Mouse (Mus musculus): ENCODE results near the gene Taf3. TPM values are rescaled to one million over a fixed set of nuclear protein-coding genes. Genes with fewer than 3 reads are reported as not detected.

The Taf3 gene
- polyA plus RNA-seq, 1 experiment: 8.4 TPM

- H3K27ac ChIP-seq (ENCODE audit: insufficient read depth, low read length): no peak overlapping the region
- H3K4me3 ChIP-seq (ENCODE audit: insufficient read depth, low read length): no peak overlapping the region
- no peak for TF ChIP-seq CTCF (IDR thresholded peaks at IDR 0.05; ENCODE audit: extremely low read depth, insufficient read depth, low read length)
- no peak for TF ChIP-seq POLR2A (IDR thresholded peaks at IDR 0.05; ENCODE audit: extremely low read depth, insufficient read depth, low read length)
- H3K4me1 ChIP-seq (ENCODE audit: control insufficient read depth, insufficient read depth, low read length): no peaks in the 10 kb centered on the region
Measured at GRCm38 (mm10) chr2:9939250-9939649, 109.1 kb downstream of the Taf3 start.

- Histone ChIP-seq H3K27ac (ENCODE audit: insufficient read depth, low read length) (no peak overlapping the region), H3K4me1 (ENCODE audit: control insufficient read depth, insufficient read depth, low read length) (no peaks in the 10 kb centered on the region), H3K4me3 (ENCODE audit: insufficient read depth, low read length) (no peak overlapping the region)
- TF ChIP-seq POLR2A (IDR thresholded peaks at IDR 0.05; ENCODE audit: extremely low read depth, insufficient read depth, low read length): no peak
- TF ChIP-seq CTCF (IDR thresholded peaks at IDR 0.05; ENCODE audit: extremely low read depth, insufficient read depth, low read length): no peak
Measured at GRCm38 (mm10) chr2:9935965-9936364, 112.4 kb downstream of the Taf3 start.

GRCm38 (mm10) chr2:9926905-9927283 is 121.5 kb downstream of the Taf3 start:
- H3K4me1 ChIP-seq (ENCODE audit: control insufficient read depth, insufficient read depth, low read length): peaks cover 2% of the 10 kb centered on the region; the same call in 1 of the 2 replicates
- TF ChIP-seq POLR2A (IDR thresholded peaks at IDR 0.05; ENCODE audit: extremely low read depth, insufficient read depth, low read length): no peak
- no peak for TF ChIP-seq CTCF (IDR thresholded peaks at IDR 0.05; ENCODE audit: extremely low read depth, insufficient read depth, low read length)
- H3K27ac ChIP-seq (ENCODE audit: insufficient read depth, low read length): peak overlapping the region; percentile 6; the same call in 1 of the 2 replicates
- no peak overlapping the region for H3K4me3 ChIP-seq (ENCODE audit: insufficient read depth, low read length)

GRCm38 (mm10) chr2:9926194-9926904 is 122.0 kb downstream of the Taf3 start:
- H3K4me1 ChIP-seq (ENCODE audit: control insufficient read depth, insufficient read depth, low read length): peaks cover 2% of the 10 kb centered on the region; the same call in 1 of the 2 replicates
- no peak overlapping the region for H3K4me3 ChIP-seq (ENCODE audit: insufficient read depth, low read length)
- no peak overlapping the region for H3K27ac ChIP-seq (ENCODE audit: insufficient read depth, low read length)
- TF ChIP-seq CTCF (IDR thresholded peaks at IDR 0.05; ENCODE audit: extremely low read depth, insufficient read depth, low read length) (no peak), POLR2A (IDR thresholded peaks at IDR 0.05; ENCODE audit: extremely low read depth, insufficient read depth, low read length) (no peak)

DNA sequence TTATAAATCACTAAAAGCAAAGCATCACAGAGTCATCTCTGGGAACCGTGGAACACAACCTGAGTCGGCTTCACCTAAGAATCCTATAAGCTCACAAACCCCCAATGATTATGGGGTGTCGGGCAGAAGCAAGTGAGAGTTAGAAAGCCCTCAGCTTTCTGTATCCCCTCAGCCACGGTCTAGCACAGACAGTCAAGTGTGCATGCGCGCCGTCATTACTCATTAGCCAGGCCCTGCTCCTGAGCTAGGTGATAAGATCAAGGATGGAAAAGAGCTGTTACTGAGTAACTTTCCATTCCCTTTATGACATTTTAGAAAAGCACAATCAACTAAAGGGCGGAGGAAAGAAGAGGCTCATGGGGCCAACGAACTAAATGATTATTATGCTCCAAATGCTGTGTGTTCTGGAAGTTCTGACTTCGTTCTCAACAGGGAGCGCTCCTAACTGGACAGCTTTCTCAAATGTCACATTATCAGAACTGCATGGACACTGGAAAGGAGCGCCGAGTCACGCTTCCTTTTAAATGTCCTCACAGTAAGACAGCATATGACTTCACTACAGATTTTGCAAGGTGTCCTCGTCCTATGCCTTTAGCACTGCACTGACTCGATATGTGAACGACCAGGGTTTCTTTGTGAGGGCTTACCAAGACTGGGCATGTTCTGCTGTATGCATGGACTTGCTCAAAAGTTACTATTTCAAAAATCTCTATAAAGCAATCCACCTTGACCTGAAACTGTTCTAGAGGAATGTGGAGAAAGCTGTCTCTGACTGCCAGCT is 129.5 kb downstream of the Taf3 start:
- Histone ChIP-seq H3K4me3 (ENCODE audit: insufficient read depth, low read length) (no peak overlapping the region), H3K4me1 (ENCODE audit: control insufficient read depth, insufficient read depth, low read length) (no peaks in the 10 kb centered on the region), H3K27ac (ENCODE audit: insufficient read depth, low read length) (no peak overlapping the region)
- TF ChIP-seq CTCF (IDR thresholded peaks at IDR 0.05; ENCODE audit: extremely low read depth, insufficient read depth, low read length) (no peak), POLR2A (IDR thresholded peaks at IDR 0.05; ENCODE audit: extremely low read depth, insufficient read depth, low read length) (no peak)

DNA sequence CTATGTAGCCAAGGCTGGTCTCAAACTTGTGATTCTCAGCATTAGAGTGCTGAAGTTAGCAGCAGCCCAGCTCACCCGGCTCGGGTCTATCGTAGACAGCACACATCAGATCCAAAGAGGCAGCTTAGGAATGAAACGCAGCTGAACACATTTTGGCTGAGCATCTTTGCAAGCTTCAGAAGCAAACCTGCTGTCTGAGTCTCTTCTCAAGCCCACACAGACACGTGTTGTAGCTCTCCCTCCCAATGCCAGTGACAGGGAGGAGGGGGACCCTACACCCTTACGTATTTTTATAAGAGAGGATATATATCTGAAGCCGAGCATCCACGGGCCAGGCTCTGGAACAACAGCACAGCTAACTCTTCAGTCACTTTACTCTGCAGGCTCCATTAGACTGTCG is 130.8 kb downstream of the Taf3 start:
- Histone ChIP-seq H3K4me3 (ENCODE audit: insufficient read depth, low read length) (no peak overlapping the region), H3K27ac (ENCODE audit: insufficient read depth, low read length) (no peak overlapping the region), H3K4me1 (ENCODE audit: control insufficient read depth, insufficient read depth, low read length) (no peaks in the 10 kb centered on the region)
- no peak for TF ChIP-seq POLR2A (IDR thresholded peaks at IDR 0.05; ENCODE audit: extremely low read depth, insufficient read depth, low read length)
- no peak for TF ChIP-seq CTCF (IDR thresholded peaks at IDR 0.05; ENCODE audit: extremely low read depth, insufficient read depth, low read length)

DNA sequence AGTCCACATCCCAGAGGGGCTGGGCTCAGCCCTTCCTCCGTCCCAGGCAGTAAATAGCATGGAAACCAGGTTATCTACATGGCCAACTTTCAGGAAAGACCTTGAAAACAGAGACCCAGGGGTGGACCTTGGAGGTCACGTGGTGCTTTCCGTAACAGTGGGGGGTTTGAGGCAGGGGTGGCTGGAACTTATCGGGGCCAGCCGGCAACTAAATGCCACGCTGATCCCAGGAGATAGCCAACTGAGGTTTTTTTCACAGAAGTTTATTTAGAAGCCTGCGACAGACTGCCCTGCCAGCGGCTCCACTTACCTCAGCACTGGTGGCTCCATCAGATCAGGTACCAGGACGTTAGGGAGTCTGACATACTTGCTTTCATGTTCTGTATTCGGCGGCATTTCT is 142.4 kb downstream of the Taf3 start:
- TF ChIP-seq POLR2A (IDR thresholded peaks at IDR 0.05; ENCODE audit: extremely low read depth, insufficient read depth, low read length) (no peak), CTCF (IDR thresholded peaks at IDR 0.05; ENCODE audit: extremely low read depth, insufficient read depth, low read length) (no peak)
- no peaks in the 10 kb centered on the region for H3K4me1 ChIP-seq (ENCODE audit: control insufficient read depth, insufficient read depth, low read length)
- no peak overlapping the region for H3K27ac ChIP-seq (ENCODE audit: insufficient read depth, low read length)
- no peak overlapping the region for H3K4me3 ChIP-seq (ENCODE audit: insufficient read depth, low read length)

DNA sequence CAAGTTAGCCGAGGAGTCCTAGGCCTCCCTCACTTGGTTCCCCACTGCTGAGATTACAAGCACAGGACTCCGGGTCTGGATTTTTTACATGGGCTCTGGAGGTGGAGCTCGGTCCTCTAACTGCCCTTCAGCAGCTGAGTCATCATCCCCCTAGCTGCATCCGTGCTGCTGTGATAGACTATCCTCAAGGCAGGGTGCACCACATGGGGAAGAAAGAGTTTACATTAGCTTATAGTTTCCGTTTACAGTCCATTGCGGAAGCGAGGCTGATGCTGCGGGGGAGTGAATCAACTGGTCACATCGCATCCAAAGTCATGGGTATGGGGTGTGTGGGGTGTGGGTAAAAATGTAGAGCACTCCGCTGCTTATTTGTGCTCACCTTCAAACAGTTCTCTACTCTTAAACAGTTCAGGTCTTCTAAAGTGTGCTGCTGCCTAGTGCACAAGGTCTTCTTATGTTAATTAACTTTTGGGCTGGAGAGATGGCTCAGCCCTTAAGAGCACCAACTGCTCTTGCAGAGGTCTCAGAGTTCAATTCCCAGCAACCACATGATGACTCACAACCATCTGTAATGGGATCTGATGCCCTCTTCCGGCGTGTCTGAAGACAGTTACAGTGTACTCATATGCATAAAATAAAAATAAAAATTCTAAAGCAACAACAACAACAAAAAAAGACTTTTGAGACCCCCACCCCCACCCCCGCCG is 144.4 kb downstream of the Taf3 start:
- H3K4me3 ChIP-seq (ENCODE audit: insufficient read depth, low read length): no peak overlapping the region
- no peak overlapping the region for H3K27ac ChIP-seq (ENCODE audit: insufficient read depth, low read length)
- TF ChIP-seq CTCF (IDR thresholded peaks at IDR 0.05; ENCODE audit: extremely low read depth, insufficient read depth, low read length): no peak
- no peak for TF ChIP-seq POLR2A (IDR thresholded peaks at IDR 0.05; ENCODE audit: extremely low read depth, insufficient read depth, low read length)
- no peaks in the 10 kb centered on the region for H3K4me1 ChIP-seq (ENCODE audit: control insufficient read depth, insufficient read depth, low read length)

GRCm38 (mm10) chr2:9897846-9898245 is 150.6 kb downstream of the Taf3 start:
- Histone ChIP-seq H3K4me1 (ENCODE audit: control insufficient read depth, insufficient read depth, low read length) (no peaks in the 10 kb centered on the region), H3K27ac (ENCODE audit: insufficient read depth, low read length) (no peak overlapping the region), H3K4me3 (ENCODE audit: insufficient read depth, low read length) (no peak overlapping the region)
- no peak for TF ChIP-seq CTCF (IDR thresholded peaks at IDR 0.05; ENCODE audit: extremely low read depth, insufficient read depth, low read length)
- TF ChIP-seq POLR2A (IDR thresholded peaks at IDR 0.05; ENCODE audit: extremely low read depth, insufficient read depth, low read length): no peak

Data from cortical plate, adult 2 months (tissue).